Mouse (Mus musculus) lung, postnatal 25 days (tissue): Measurements from ENCODE around the gene Sbf2.
A peak's percentile ranks its signal among the peaks of the same experiment; 100 is the strongest.

ENCODE experiments used
- DNase-seq: peaks from one replicate; pipeline ENCODE4 v3.0.0; 2022; ENCODE audit warnings: low spot score

The Sbf2 gene

GRCm38 (mm10) chr7:110306281-110306680 lies 308.4 kb downstream of the Sbf2 start:
- no peak for DNase-seq

- no peak for DNase-seq
Observed at GRCm38 (mm10) chr7:110305486-110305885, 309.2 kb downstream of the Sbf2 start.

- no peak for DNase-seq
Observed at GRCm38 (mm10) chr7:110302886-110303285, 311.8 kb downstream of the Sbf2 start.

- no peak for DNase-seq
Observed at GRCm38 (mm10) chr7:110298739-110299410, 315.8 kb downstream of the Sbf2 start.

- no peak for DNase-seq
Observed at GRCm38 (mm10) chr7:110298090-110298489, 316.6 kb downstream of the Sbf2 start.

- DNase-seq = peak; percentile 29
Observed at GRCm38 (mm10) chr7:110297611-110298010, 317.1 kb downstream of the Sbf2 start.

GRCm38 (mm10) chr7:110296889-110297603 lies 317.7 kb downstream of the Sbf2 start:
- peak; percentile 64 for DNase-seq

- no peak for DNase-seq
Observed at GRCm38 (mm10) chr7:110289647-110290046, 325.1 kb downstream of the Sbf2 start.

- peak; percentile 63 for DNase-seq
Observed at GRCm38 (mm10) chr7:110288731-110289191, 326.0 kb downstream of the Sbf2 start.

GRCm38 (mm10) chr7:110288191-110288604 lies 326.5 kb downstream of the Sbf2 start:
- peak; percentile 50 for DNase-seq

- DNase-seq = no peak
Observed at GRCm38 (mm10) chr7:110287476-110288071, 327.1 kb downstream of the Sbf2 start.

- peak; percentile 77 for DNase-seq
Observed at GRCm38 (mm10) chr7:110286838-110287475, 327.8 kb downstream of the Sbf2 start.

GRCm38 (mm10) chr7:110286198-110286732 lies 328.5 kb downstream of the Sbf2 start:
- no peak for DNase-seq

GRCm38 (mm10) chr7:110285849-110286151 lies 328.9 kb downstream of the Sbf2 start:
- no peak for DNase-seq

GRCm38 (mm10) chr7:110285076-110285848 lies 329.5 kb downstream of the Sbf2 start:
- DNase-seq = no peak

- DNase-seq = no peak
Observed at GRCm38 (mm10) chr7:110283484-110284275, 331.0 kb downstream of the Sbf2 start.

GRCm38 (mm10) chr7:110282797-110283196 lies 331.9 kb downstream of the Sbf2 start:
- DNase-seq = no peak

- DNase-seq = no peak
Observed at GRCm38 (mm10) chr7:110281435-110282256, 333.1 kb downstream of the Sbf2 start.

GRCm38 (mm10) chr7:110279183-110279582 lies 335.5 kb downstream of the Sbf2 start:
- DNase-seq = no peak

GRCm38 (mm10) chr7:110277734-110278245 lies 336.9 kb downstream of the Sbf2 start:
- no peak for DNase-seq
